Mouse (Mus musculus): ENCODE results near the gene Snca. TPM values are rescaled to one million over a fixed set of nuclear protein-coding genes. Genes with fewer than 3 reads are reported as not detected.
"Not testable (repeated sequence)": the region's sequence is repeated elsewhere in the genome, so short reads cannot be mapped to it uniquely, and the experiment has no call there.

The Snca gene
- polyA plus RNA-seq, 1 experiment = not detected

DNA sequence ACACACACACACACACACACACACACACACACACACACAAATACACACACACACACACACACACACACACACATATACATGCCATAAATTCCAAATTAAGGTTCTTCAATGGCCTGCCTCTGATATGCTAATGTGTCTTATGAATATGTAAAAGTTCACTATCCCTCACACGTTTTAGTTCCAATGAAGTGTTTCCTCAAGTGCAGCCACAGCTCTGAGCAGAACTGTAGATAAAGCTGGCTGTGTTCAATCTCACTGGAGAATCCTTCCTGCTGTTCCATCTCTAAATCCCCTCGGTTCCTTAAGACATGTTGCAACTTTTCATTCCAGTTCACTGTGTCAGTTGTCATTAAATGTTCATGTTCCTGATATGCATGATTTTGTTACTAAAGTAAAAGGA lies 98.5 kb downstream of the Snca start:
- Histone ChIP-seq H3K4me3 (ENCODE audit: insufficient read depth, low read length) (no peak overlapping the region), H3K27ac (ENCODE audit: insufficient read depth, low read depth, low read length) (no peak overlapping the region), H3K4me1 (ENCODE audit: control insufficient read depth, insufficient read depth, low read length) (no peaks in the 10 kb centered on the region)
- no peak for TF ChIP-seq POLR2A (IDR thresholded peaks at IDR 0.05; ENCODE audit: borderline replicate concordance, low read depth, low read length)
- TF ChIP-seq CTCF (IDR thresholded peaks at IDR 0.05; ENCODE audit: low read depth, low read length) = no peak

GRCm38 (mm10) chr6:60724110-60724829 lies 105.4 kb downstream of the Snca start:
- no peak overlapping the region for H3K27ac ChIP-seq (ENCODE audit: insufficient read depth, low read depth, low read length)
- no peak for TF ChIP-seq POLR2A (IDR thresholded peaks at IDR 0.05; ENCODE audit: borderline replicate concordance, low read depth, low read length)
- TF ChIP-seq CTCF (IDR thresholded peaks at IDR 0.05; ENCODE audit: low read depth, low read length) = no peak
- H3K4me1 ChIP-seq (ENCODE audit: control insufficient read depth, insufficient read depth, low read length) = no peaks in the 10 kb centered on the region
- H3K4me3 ChIP-seq (ENCODE audit: insufficient read depth, low read length) = no peak overlapping the region

DNA sequence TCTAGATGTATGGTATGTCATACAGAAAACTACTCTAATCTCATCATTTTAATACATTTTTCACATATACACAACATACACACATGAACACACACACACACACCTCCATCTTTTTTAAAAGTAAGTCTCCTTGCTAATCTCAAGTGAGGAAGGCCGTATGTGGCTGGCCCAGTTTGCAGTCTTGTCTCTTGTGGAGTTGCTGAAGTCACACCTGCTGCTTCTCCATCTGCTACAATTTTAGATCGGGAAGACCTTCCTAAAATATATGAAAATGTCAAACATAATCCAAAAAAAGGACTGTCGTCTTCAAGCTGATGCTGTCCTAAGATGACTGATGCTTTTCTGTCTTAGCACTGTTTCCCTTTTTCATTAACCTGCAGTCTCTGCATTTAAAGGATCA lies 112.1 kb downstream of the Snca start:
- no peaks in the 10 kb centered on the region for H3K4me1 ChIP-seq (ENCODE audit: control insufficient read depth, insufficient read depth, low read length)
- H3K4me3 ChIP-seq (ENCODE audit: insufficient read depth, low read length) = no peak overlapping the region
- H3K27ac ChIP-seq (ENCODE audit: insufficient read depth, low read depth, low read length) = no peak overlapping the region
- TF ChIP-seq POLR2A (IDR thresholded peaks at IDR 0.05; ENCODE audit: borderline replicate concordance, low read depth, low read length) (no peak), CTCF (IDR thresholded peaks at IDR 0.05; ENCODE audit: low read depth, low read length) (no peak)

- TF ChIP-seq CTCF (IDR thresholded peaks at IDR 0.05; ENCODE audit: low read depth, low read length) (no peak), POLR2A (IDR thresholded peaks at IDR 0.05; ENCODE audit: borderline replicate concordance, low read depth, low read length) (no peak)
- no peak overlapping the region for H3K27ac ChIP-seq (ENCODE audit: insufficient read depth, low read depth, low read length)
- no peaks in the 10 kb centered on the region for H3K4me1 ChIP-seq (ENCODE audit: control insufficient read depth, insufficient read depth, low read length)
- H3K4me3 ChIP-seq (ENCODE audit: insufficient read depth, low read length) = no peak overlapping the region
These were observed 119.6 kb downstream of the Snca start for GRCm38 (mm10) chr6:60709997-60710471.

GRCm38 (mm10) chr6:60698072-60698471 lies 131.6 kb downstream of the Snca start:
- TF ChIP-seq POLR2A (IDR thresholded peaks at IDR 0.05; ENCODE audit: borderline replicate concordance, low read depth, low read length) (no peak), CTCF (IDR thresholded peaks at IDR 0.05; ENCODE audit: low read depth, low read length) (no peak)
- no peak overlapping the region for H3K4me3 ChIP-seq (ENCODE audit: insufficient read depth, low read length)
- no peak overlapping the region for H3K27ac ChIP-seq (ENCODE audit: insufficient read depth, low read depth, low read length)
- no peaks in the 10 kb centered on the region for H3K4me1 ChIP-seq (ENCODE audit: control insufficient read depth, insufficient read depth, low read length)

GRCm38 (mm10) chr6:60687048-60687447 lies 142.6 kb downstream of the Snca start:
- not testable (repeated sequence) for H3K4me1 ChIP-seq (ENCODE audit: control insufficient read depth, insufficient read depth, low read length); H3K4me3 ChIP-seq (ENCODE audit: insufficient read depth, low read length); H3K27ac ChIP-seq (ENCODE audit: insufficient read depth, low read depth, low read length)

DNA sequence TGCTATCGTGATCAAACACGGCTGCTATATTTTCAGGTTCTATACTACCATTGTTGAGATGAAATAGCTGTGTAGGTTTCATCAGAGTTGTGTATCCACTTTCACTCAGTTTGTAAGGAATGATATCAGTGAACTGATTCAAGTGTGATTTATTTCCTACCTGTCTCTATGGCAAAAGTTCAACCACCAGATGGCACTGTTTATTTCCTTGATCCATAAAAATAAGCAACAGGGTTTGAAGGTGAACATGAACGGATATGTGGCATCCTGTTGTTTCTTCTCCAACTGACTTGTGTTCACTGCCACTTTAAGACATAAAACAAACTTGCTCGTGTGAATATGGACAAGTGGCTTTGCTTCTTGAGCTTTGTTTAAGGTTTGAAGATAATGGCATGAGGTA lies 147.4 kb downstream of the Snca start:
- Histone ChIP-seq H3K4me1 (ENCODE audit: control insufficient read depth, insufficient read depth, low read length) (no peaks in the 10 kb centered on the region), H3K27ac (ENCODE audit: insufficient read depth, low read depth, low read length) (no peak overlapping the region), H3K4me3 (ENCODE audit: insufficient read depth, low read length) (no peak overlapping the region)
- TF ChIP-seq POLR2A (IDR thresholded peaks at IDR 0.05; ENCODE audit: borderline replicate concordance, low read depth, low read length) (no peak), CTCF (IDR thresholded peaks at IDR 0.05; ENCODE audit: low read depth, low read length) (no peak)

Other genes starting within 250 kb of the Snca start
- gene Mmrn1, start 95.1 kb upstream of the Snca start, polyA plus RNA-seq (2012; ENCODE audit: insufficient read depth, insufficient read length, missing spikeins) = not detected in 2 replicates

Data from bone marrow macrophage, adult 2 months (primary cell).